Mouse (Mus musculus) stomach, embryonic 14.5 days (tissue): ENCODE measurements around the gene Mpped2. TPM values are rescaled to one million over a fixed set of nuclear protein-coding genes. Genes with fewer than 3 reads are reported as not detected.

Source experiments
- ATAC-seq: fragments of 200-750 bp; cut with Nextera tagmentation; 2 replicates; pipeline ENCODE4 v1.8.0; 2017; ENCODE audit warnings: low read depth, moderate TSS enrichment; ENCODE audit not compliant: insufficient number of reproducible peaks, insufficient read depth, low FRiP score
- H3K27ac ChIP-seq: fragments of 300-500 bp; sonication (generic); 2 replicates; pipeline ENCODE4 v1.5.1; 2014; ENCODE audit warnings: mild to moderate bottlenecking, low read length, moderate library complexity, mixed read lengths
- H3K27me3 ChIP-seq: fragments of 300-500 bp; sonication (generic); 2 replicates; pipeline ENCODE4 v1.6.1; 2014; ENCODE audit warnings: low read length, control low read depth, mixed read lengths; ENCODE audit not compliant: control insufficient read depth, insufficient read depth
- H3K36me3 ChIP-seq: fragments of 300-500 bp; sonication (generic); 2 replicates; pipeline ENCODE4 v1.6.1; 2014; ENCODE audit warnings: mild to moderate bottlenecking, control low read depth, low read length, moderate library complexity, mixed read lengths; ENCODE audit not compliant: control insufficient read depth, insufficient read depth
- H3K4me1 ChIP-seq: fragments of 300-500 bp; sonication (generic); 2 replicates; pipeline ENCODE4 v1.6.1; 2014; ENCODE audit warnings: low read length, control low read depth, mixed read lengths; ENCODE audit not compliant: control insufficient read depth, insufficient read depth
- H3K4me2 ChIP-seq: fragments of 300-500 bp; sonication (generic); replicated peaks from 2 replicates; pipeline ENCODE4 v1.6.1; 2014; ENCODE audit warnings: low read depth, low read length, control low read depth
- H3K4me3 ChIP-seq: fragments of 300-500 bp; sonication (generic); 2 replicates; pipeline ENCODE4 v1.5.1; 2014; ENCODE audit warnings: low read depth, low read length, control low read depth
- H3K9ac ChIP-seq: fragments of 300-500 bp; sonication (generic); replicated peaks from 2 replicates; pipeline ENCODE4 v1.6.1; 2014; ENCODE audit warnings: low read depth, mild to moderate bottlenecking, control low read depth, low read length, moderate library complexity, mixed read lengths
- H3K9me3 ChIP-seq: fragments of 300-500 bp; sonication (generic); 2 replicates; pipeline ENCODE4 v1.6.1; 2016; ENCODE audit warnings: low read depth, low read length, control low read depth; ENCODE audit not compliant: control insufficient read depth
- WGBS: fragments of 180-500 bp; shearing (Covaris S2); extraction: QIAGEN DNeasy Blood & Tissue Kit; methylation state at CpG from one replicate; pipeline ENCODE4 v1.1.7; 2014; 5-methylcytosine and 5-hydroxymethylcytosine counted together
- polyA plus RNA-seq: library from polyadenylated mRNA; unstranded; fragments of >200 nt; fragmentation: Nextera tagmentation; extraction: Ambion mirVana; gene quantifications from 2 replicates; pipeline ENCODE4 v1.2.1, GENCODE M21; 2014

The Mpped2 gene
- polyA plus RNA-seq, 1 experiment from 2014 or later: 52.9 TPM

- Histone ChIP-seq H3K4me1 (peaks cover 35% of the 10 kb centered on the region), H3K36me3 (no peaks in the 10 kb centered on the region), H3K9me3 (no peaks in the 10 kb centered on the region), H3K4me2 (no peak overlapping the region), H3K27ac (no peak overlapping the region), H3K27me3 (no peaks in the 10 kb centered on the region), H3K9ac (no peak overlapping the region), H3K4me3 (no peak overlapping the region)
- no peak for ATAC-seq
- WGBS: 19% methylated on average over 8 of the region's 8 CpGs
These were observed 161.7 kb downstream of the Mpped2 start for GRCm38 (mm10) chr2:106854758-106855157.

- H3K27ac ChIP-seq: no peak overlapping the region
- 31% methylated on average over 13 of the region's 13 CpGs for WGBS
- peaks cover 36% of the 10 kb centered on the region for H3K4me1 ChIP-seq
- no peak overlapping the region for H3K4me2 ChIP-seq
- no peak overlapping the region for H3K4me3 ChIP-seq
- no peaks in the 10 kb centered on the region for H3K36me3 ChIP-seq
- no peaks in the 10 kb centered on the region for H3K9me3 ChIP-seq
- H3K9ac ChIP-seq: no peak overlapping the region
- H3K27me3 ChIP-seq: no peaks in the 10 kb centered on the region
- ATAC-seq: no peak
These were observed 162.1 kb downstream of the Mpped2 start for GRCm38 (mm10) chr2:106855184-106855583.

GRCm38 (mm10) chr2:106855623-106856350 lies 162.7 kb downstream of the Mpped2 start:
- Histone ChIP-seq H3K4me2 (no peak overlapping the region), H3K36me3 (no peaks in the 10 kb centered on the region), H3K4me3 (no peak overlapping the region), H3K27ac (0 out of 2 replicates have a peak overlapping the region, but pooled peaks have one; percentile 39), H3K9me3 (no peaks in the 10 kb centered on the region), H3K4me1 (peaks cover 39% of the 10 kb centered on the region), H3K9ac (no peak overlapping the region), H3K27me3 (no peaks in the 10 kb centered on the region)
- ATAC-seq: no peak
- WGBS: 29% methylated on average over 12 of the region's 12 CpGs

GRCm38 (mm10) chr2:106856361-106856961 lies 163.4 kb downstream of the Mpped2 start:
- peak; percentile 26; the same call in 1 of the 2 replicates for ATAC-seq
- Histone ChIP-seq H3K36me3 (no peaks in the 10 kb centered on the region), H3K27me3 (no peaks in the 10 kb centered on the region), H3K4me2 (no peak overlapping the region), H3K9me3 (no peaks in the 10 kb centered on the region), H3K4me1 (peaks cover 39% of the 10 kb centered on the region), H3K27ac (no peak overlapping the region; the same call in 1 of the 2 replicates), H3K4me3 (no peak overlapping the region), H3K9ac (no peak overlapping the region)
- 43% methylated on average over 9 of the region's 9 CpGs for WGBS

- Histone ChIP-seq H3K27ac (no peak overlapping the region; the same call in 1 of the 2 replicates), H3K36me3 (no peaks in the 10 kb centered on the region), H3K27me3 (no peaks in the 10 kb centered on the region), H3K4me1 (peaks cover 39% of the 10 kb centered on the region), H3K4me3 (no peak overlapping the region), H3K4me2 (no peak overlapping the region), H3K9me3 (no peaks in the 10 kb centered on the region), H3K9ac (no peak overlapping the region)
- no peak for ATAC-seq
- 36% methylated on average over 4 of the region's 4 CpGs for WGBS
These were observed 164.2 kb downstream of the Mpped2 start for GRCm38 (mm10) chr2:106857258-106857657.

- Histone ChIP-seq H3K4me1 (peaks cover 39% of the 10 kb centered on the region), H3K9me3 (no peaks in the 10 kb centered on the region), H3K9ac (no peak overlapping the region), H3K27ac (peak overlapping the region; percentile 34; the same call in 1 of the 2 replicates), H3K4me2 (no peak overlapping the region), H3K36me3 (no peaks in the 10 kb centered on the region), H3K4me3 (no peak overlapping the region), H3K27me3 (no peaks in the 10 kb centered on the region)
- peak; percentile 56 for ATAC-seq
- WGBS: 19% methylated on average over 4 of the region's 4 CpGs
These were observed 164.6 kb downstream of the Mpped2 start for GRCm38 (mm10) chr2:106857711-106858110.

GRCm38 (mm10) chr2:106860856-106861679 lies 168.0 kb downstream of the Mpped2 start:
- Histone ChIP-seq H3K4me1 (peaks cover 28% of the 10 kb centered on the region), H3K27ac (no peak overlapping the region), H3K4me2 (no peak overlapping the region), H3K9me3 (no peaks in the 10 kb centered on the region), H3K9ac (no peak overlapping the region), H3K36me3 (no peaks in the 10 kb centered on the region), H3K27me3 (no peaks in the 10 kb centered on the region), H3K4me3 (no peak overlapping the region)
- no peak for ATAC-seq
- 68% methylated on average over 21 of the region's 21 CpGs for WGBS

- no peak overlapping the region for H3K4me2 ChIP-seq
These were observed 170.1 kb downstream of the Mpped2 start for GRCm38 (mm10) chr2:106863050-106863653.

More at GRCm38 (mm10) chr2:106863050-106863653, 170.1 kb downstream of the Mpped2 start:
- Histone ChIP-seq H3K9ac (no peak overlapping the region), H3K27ac (no peak overlapping the region), H3K27me3 (no peaks in the 10 kb centered on the region), H3K9me3 (no peaks in the 10 kb centered on the region), H3K4me1 (peaks cover 10% of the 10 kb centered on the region; the same call in 1 of the 2 replicates), H3K4me3 (no peak overlapping the region), H3K36me3 (no peaks in the 10 kb centered on the region)
- ATAC-seq: peak; percentile 47; the same call in 1 of the 2 replicates
- 43% methylated on average over 11 of the region's 11 CpGs for WGBS
